Mouse (Mus musculus) erythroblast, adult 5-6 weeks (primary cell): ENCODE results near the gene Specc1. TPM values are rescaled to one million over a fixed set of nuclear protein-coding genes. Genes with fewer than 3 reads are reported as not detected.

Source experiments
- ATAC-seq: replicated peaks from 2 replicates; pipeline ENCODE4 v1.8.0; 2016; ENCODE audit warnings: moderate number of reproducible peaks, mild to moderate bottlenecking, moderate TSS enrichment, inconsistent platforms; ENCODE audit not compliant: poor library complexity, low FRiP score, severe bottlenecking
- total RNA-seq, 2 experiments: library from RNA; stranded (forward) in 1 of 2; stranded (reverse) in 1 of 2; fragments of 150-400 nt in 1 of 2; fragments of 200-764, 138-1000 nt in 1 of 2; gene quantifications; 2 replicates each; pipeline versions ENCODE4 v1.2.3 to v1.2.4; 2015 to 2017; ENCODE audit warnings: low replicate concordance in 2 of 2

Gene Specc1
- total RNA-seq, 2 experiments from 2014 or later, result 950 to 2,020 TPM

- no peak for ATAC-seq
These were observed 78.7 kb downstream of the Specc1 start for GRCm38 (mm10) chr11:62035220-62035619.

GRCm38 (mm10) chr11:62040122-62040521 lies 83.6 kb downstream of the Specc1 start:
- no peak for ATAC-seq

GRCm38 (mm10) chr11:62044627-62045026 lies 88.1 kb downstream of the Specc1 start:
- ATAC-seq, result 0 out of 2 replicates have a peak, but pooled peaks have one; percentile 20

- ATAC-seq, result no peak
These were observed 89.4 kb downstream of the Specc1 start for GRCm38 (mm10) chr11:62045964-62046363.

- ATAC-seq, result peak; percentile 55
These were observed 91.5 kb downstream of the Specc1 start for GRCm38 (mm10) chr11:62047817-62048640.

GRCm38 (mm10) chr11:62049170-62049569 lies 92.6 kb downstream of the Specc1 start:
- ATAC-seq, result no peak

- no peak for ATAC-seq
These were observed 94.1 kb downstream of the Specc1 start for GRCm38 (mm10) chr11:62050356-62051330.

GRCm38 (mm10) chr11:62051487-62051886 lies 94.9 kb downstream of the Specc1 start:
- no peak for ATAC-seq

GRCm38 (mm10) chr11:62053928-62054327 lies 97.4 kb downstream of the Specc1 start:
- ATAC-seq, result no peak

GRCm38 (mm10) chr11:62064565-62064964 lies 108.0 kb downstream of the Specc1 start:
- ATAC-seq, result no peak

GRCm38 (mm10) chr11:62065655-62066054 lies 109.1 kb downstream of the Specc1 start:
- ATAC-seq, result no peak

- ATAC-seq, result no peak
These were observed 113.0 kb downstream of the Specc1 start for GRCm38 (mm10) chr11:62069554-62069953.

GRCm38 (mm10) chr11:62070206-62070605 lies 113.6 kb downstream of the Specc1 start:
- no peak for ATAC-seq

- ATAC-seq, result no peak
These were observed 115.8 kb downstream of the Specc1 start for GRCm38 (mm10) chr11:62072406-62072805.

GRCm38 (mm10) chr11:62073575-62074140 lies 117.1 kb downstream of the Specc1 start:
- no peak for ATAC-seq

GRCm38 (mm10) chr11:62074578-62074977 lies 118.0 kb downstream of the Specc1 start:
- ATAC-seq, result no peak

GRCm38 (mm10) chr11:62075071-62075470 lies 118.5 kb downstream of the Specc1 start:
- no peak for ATAC-seq

- ATAC-seq, result no peak
These were observed 119.0 kb downstream of the Specc1 start for GRCm38 (mm10) chr11:62075551-62075950.

- peak; percentile 83 for ATAC-seq
These were observed 120.0 kb downstream of the Specc1 start for GRCm38 (mm10) chr11:62076345-62077156.
